Comparison of ENCODE assay signal across 9 mouse cellular contexts in the genomic region with DNA sequence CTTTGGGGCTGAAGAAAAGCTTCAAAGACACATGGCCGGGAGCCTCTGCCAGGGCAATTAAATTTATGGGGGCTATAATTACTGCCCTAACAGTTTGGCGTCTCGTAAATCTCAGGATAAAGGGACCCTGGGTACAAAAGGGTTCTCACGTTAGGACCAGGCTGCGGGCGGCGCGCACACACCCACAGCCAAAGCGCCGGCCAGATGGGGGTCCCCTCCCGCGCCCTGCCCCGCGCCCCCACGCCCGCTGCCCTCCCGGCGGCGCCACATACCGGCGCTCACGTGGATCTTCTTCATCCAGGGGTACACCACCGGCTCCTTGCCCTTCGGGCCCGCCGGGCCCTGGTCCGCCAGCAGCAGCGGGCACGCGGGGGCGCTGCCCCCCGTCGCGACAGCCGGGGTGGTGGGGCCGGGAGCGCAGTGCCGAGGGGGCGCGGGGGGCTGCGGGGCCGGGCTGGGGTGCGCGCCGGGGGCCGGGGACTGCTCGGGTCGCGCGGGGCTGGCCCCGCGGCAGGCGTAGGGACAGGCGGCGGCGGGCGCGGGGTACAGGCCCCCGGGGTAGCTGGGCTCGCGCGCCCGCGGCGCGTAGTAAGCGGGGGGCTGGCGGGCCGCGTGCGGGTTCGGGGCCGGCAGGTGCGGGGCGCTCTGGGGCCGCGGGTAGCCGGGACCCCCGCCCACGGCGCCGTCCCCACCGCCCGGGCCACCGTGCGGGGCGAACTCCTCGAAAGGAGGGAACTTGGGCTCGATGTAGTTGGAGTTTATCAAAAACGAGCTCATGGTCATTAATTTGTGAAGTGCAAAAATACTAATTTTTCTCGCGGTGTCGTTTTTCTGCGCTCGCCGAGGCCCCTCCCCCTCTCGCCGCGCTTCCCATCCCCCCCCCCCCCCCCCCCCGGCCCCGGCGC. TPM values are rescaled to one million over a fixed set of nuclear protein-coding genes. Genes with fewer than 3 reads are reported as not detected.
DNase-seq lines count a peak whose midpoint lies in the region; ATAC-seq and TF ChIP-seq lines count a peak whose summit lies in the region.
"Had no signal": no experiment of that assay in that cellular context is flagged by ENCODE, and none has a peak within 500 bp of the region (broad histone marks: within the 10 kb centered on the region; RNA-seq: fewer than 3 reads in every experiment).

Gene Hoxa4 (minus strand): TSS at position 848 of the 905 bp plus-strand sequence.

- intact Hi-C loops in gastrocnemius, adult 2 months (cut with DNase I) = loop anchor here (5.0 kb wide), 2 partner anchors 129 to 179 kb away; partner anchors contain the start of gene Skap2

- H3K27me3 ChIP-seq in E14TG2a.4 (ENCODE audit: insufficient read depth, low read length) = peaks cover 93% of the 10 kb centered on the region
- H3K27me3 ChIP-seq in heart, postnatal 0 days (ENCODE audit: control insufficient read depth, insufficient read depth, low read length) = peaks cover 100% of the 10 kb centered on the region
- H3K27me3 ChIP-seq in liver, embryonic 11.5 days (replicated peaks; ENCODE audit: control insufficient read depth, insufficient read depth, low read length) = peaks cover 98% of the 10 kb centered on the region
- peaks cover 5% of the 10 kb centered on the region for H3K27me3 ChIP-seq in stomach, embryonic 15.5 days (replicated peaks)
- H3K27me3 ChIP-seq: CH12.LX had no signal

- no peak for ATAC-seq in heart, postnatal 0 days (ENCODE audit: insufficient read depth, low read depth)
- ATAC-seq in liver, embryonic 11.5 days (replicated peaks; ENCODE audit: low FRiP score) = no peak
- no peak for ATAC-seq in stomach, embryonic 15.5 days (ENCODE audit: insufficient read depth, low FRiP score, low read depth)

- DNase-seq in gastrocnemius, adult 2 months = no peak
- DNase-seq in gastrocnemius, adult 18-20 months (ENCODE audit: low spot score) = no peak
- DNase-seq in heart, postnatal 0 days (ENCODE audit: low spot score) = no peak
- no peak for DNase-seq in liver, embryonic 11.5 days (ENCODE audit: low spot score)
- no peak for DNase-seq in frontal cortex, postnatal 14 days (ENCODE audit: low spot score in 2 of 2)
- DNase-seq in layer of hippocampus, adult 18-20 months (ENCODE audit: low spot score in 2 of 2) = no peak

- H3K27ac ChIP-seq in gastrocnemius, adult 2 months = peak within 1 kb of the TSS; percentile 88
- H3K27ac ChIP-seq in heart, postnatal 0 days (ENCODE audit: low read depth) = 0 out of 2 replicates have a peak within 1 kb of the TSS, but pooled peaks have one; percentile 5
- peak within 1 kb of the TSS; percentile 70 for H3K27ac ChIP-seq in liver, embryonic 11.5 days (ENCODE audit: low read depth, low read length)
- H3K27ac ChIP-seq in stomach, embryonic 15.5 days = peak within 1 kb of the TSS; percentile 94

- H3K4me1 ChIP-seq in E14TG2a.4 (replicated peaks; ENCODE audit: low read depth, low read length) = peaks cover 19% of the 10 kb centered on the region
- 0 out of 2 replicates have a peak, but pooled peaks cover 7% of the 10 kb centered on the region for H3K4me1 ChIP-seq in heart, postnatal 0 days (ENCODE audit: control insufficient read depth, insufficient read depth)
- H3K4me1 ChIP-seq in liver, embryonic 11.5 days (replicated peaks; ENCODE audit: control insufficient read depth, insufficient read depth, low read length) = peaks cover 12% of the 10 kb centered on the region; the same call in 1 of the 2 replicates
- H3K4me1 ChIP-seq in stomach, embryonic 15.5 days = peaks cover 29% of the 10 kb centered on the region

- 1% methylated on average over 80 of the region's 102 CpGs for WGBS in heart, postnatal 0 days
- 2% methylated on average over 73 of the region's 102 CpGs for WGBS in liver, embryonic 11.5 days
- WGBS in stomach, embryonic 15.5 days = under 1% methylated on average over 86 of the region's 102 CpGs

- no peaks in the 10 kb centered on the region for H3K9me3 ChIP-seq in E14TG2a.4 (ENCODE audit: low read length)
- H3K9me3 ChIP-seq in heart, postnatal 0 days (replicated peaks; ENCODE audit: control insufficient read depth, low read length) = no peaks in the 10 kb centered on the region
- H3K9me3 ChIP-seq in liver, embryonic 11.5 days (ENCODE audit: control insufficient read depth, low read length) = no peaks in the 10 kb centered on the region
- H3K9me3 ChIP-seq in stomach, embryonic 15.5 days = no peaks in the 10 kb centered on the region

- H3K4me2 ChIP-seq in heart, postnatal 0 days (ENCODE audit: low read depth, low read length) = peak within 1 kb of the TSS; percentile 49
- H3K4me2 ChIP-seq in liver, embryonic 11.5 days = peak within 1 kb of the TSS; percentile 78
- H3K4me2 ChIP-seq in stomach, embryonic 15.5 days = peak within 1 kb of the TSS; percentile 82

- no peaks in the 10 kb centered on the region for H3K36me3 ChIP-seq in E14TG2a.4 (ENCODE audit: insufficient read depth, low read length)
- no peaks in the 10 kb centered on the region for H3K36me3 ChIP-seq in heart, postnatal 0 days (replicated peaks; ENCODE audit: control insufficient read depth, insufficient read depth, low read length)
- H3K36me3 ChIP-seq in liver, embryonic 11.5 days (ENCODE audit: control insufficient read depth, insufficient read depth, low read length) = no peaks in the 10 kb centered on the region
- no peaks in the 10 kb centered on the region for H3K36me3 ChIP-seq in stomach, embryonic 15.5 days

- TF ChIP-seq EP300 in heart, postnatal 0 days (IDR thresholded peaks at IDR 0.05; ENCODE audit: low read depth) = no peak

- H3K9ac ChIP-seq in heart, postnatal 0 days (replicated peaks; ENCODE audit: low read depth, low read length) = peak within 1 kb of the TSS; percentile 54
- H3K9ac ChIP-seq in liver, embryonic 11.5 days (ENCODE audit: low read depth, low read length) = peak within 1 kb of the TSS; percentile 58
- peak within 1 kb of the TSS; percentile 58 for H3K9ac ChIP-seq in stomach, embryonic 15.5 days

- TF ChIP-seq CTCF in gastrocnemius, adult 2 months (IDR thresholded peaks at IDR 0.05) = no peak; the same call in 1 of the 2 replicates
- TF ChIP-seq CTCF in E14TG2a.4 (conservative IDR thresholded peaks at IDR 0.05; ENCODE audit: low read length) = no peak
- TF ChIP-seq CTCF in heart, postnatal 0 days (IDR thresholded peaks at IDR 0.05; ENCODE audit: low read depth) = no peak

- H3K4me3 ChIP-seq in gastrocnemius, adult 2 months = peak within 1 kb of the TSS; percentile 86
- H3K4me3 ChIP-seq in E14TG2a.4 (replicated peaks; ENCODE audit: low read length) = peak within 1 kb of the TSS; percentile 85
- H3K4me3 ChIP-seq in heart, postnatal 0 days (ENCODE audit: low read depth, low read length) = peak within 1 kb of the TSS; percentile 37
- H3K4me3 ChIP-seq in liver, embryonic 11.5 days (ENCODE audit: low read depth, low read length) = peak within 1 kb of the TSS; percentile 48
- H3K4me3 ChIP-seq in stomach, embryonic 15.5 days (replicated peaks) = peak within 1 kb of the TSS; percentile 63

RNA-seq across cellular contexts. Expression of gene Hoxa4, which starts in this region (rescaled TPM):
- total RNA-seq in gastrocnemius, adult 2 months (2021) = 1 to 10 TPM; 2.7 to 3.3 TPM
- total RNA-seq in gastrocnemius, adult 18-20 months (2021) = 1 to 10 TPM; 2.7 to 2.9 TPM
- 0.38 TPM in 1 of 2 replicates, not detected in the other for total RNA-seq in heart, postnatal 0 days (2014; rRNA removed; ENCODE audit: low replicate concordance)
- 0.08 and 0.18 TPM in 2 replicates for polyA plus RNA-seq in heart, postnatal 0 days (2015; fragmentation: Nextera tagmentation; extraction: Ambion mirVana)
- polyA plus RNA-seq in liver, embryonic 11.5 days (2014; fragmentation: Nextera tagmentation; extraction: Ambion mirVana) = 2.3 and 3.1 TPM in 2 replicates
- 4.4 and 5.3 TPM in 2 replicates for polyA plus RNA-seq in stomach, embryonic 15.5 days (2015; fragmentation: Nextera tagmentation; extraction: Ambion mirVana)
- total RNA-seq in layer of hippocampus, adult 18-20 months (2021) = not detected
- total RNA-seq: CH12.LX had no signal

Comparison
In these comparisons a context has a peak if more than half of its experiments do, and no peak if none do; other contexts are left out.
1. H3K27ac ChIP-seq: peak in every context shown above with its lines; median percentile 94 in stomach, embryonic 15.5 days; 88 in gastrocnemius, adult 2 months; 70 in liver, embryonic 11.5 days; 5 in heart, postnatal 0 days.